Mouse (Mus musculus): ENCODE data around the gene Sc5d.

The Sc5d gene

GRCm38 (mm10) chr9:42249112-42249511, 14.9 kb downstream of the Sc5d start:
- DNase-seq: no peak

GRCm38 (mm10) chr9:42246688-42247087, 17.4 kb downstream of the Sc5d start:
- no peak for DNase-seq

GRCm38 (mm10) chr9:42244173-42244572, 19.9 kb downstream of the Sc5d start:
- DNase-seq: no peak

GRCm38 (mm10) chr9:42241021-42241420, 23.0 kb downstream of the Sc5d start:
- DNase-seq: peak; percentile 81 to 86

GRCm38 (mm10) chr9:42240583-42240992, 23.5 kb downstream of the Sc5d start:
- DNase-seq: peak; percentile 84 to 88

DNA sequence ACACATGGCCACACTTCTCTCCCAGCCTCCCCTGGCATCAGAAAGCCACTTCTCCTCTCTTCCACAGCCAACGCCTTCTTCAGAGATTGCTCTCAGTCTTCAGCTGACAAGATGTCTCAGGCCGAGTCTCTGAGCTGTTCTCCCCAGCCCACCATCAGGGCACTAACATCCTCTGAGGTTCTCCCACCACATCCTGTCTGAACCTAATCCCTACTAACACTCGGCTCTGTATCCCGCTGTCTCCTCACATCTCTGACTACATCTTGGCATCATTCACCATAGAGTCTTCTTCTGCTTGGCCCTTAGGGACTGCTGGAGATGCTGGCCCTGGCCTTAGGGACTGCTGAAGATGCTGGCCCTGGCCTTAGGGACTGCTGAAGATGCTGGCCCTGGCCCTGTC, 25.2 kb downstream of the Sc5d start:
- DNase-seq: no peak

- DNase-seq: no peak
These were observed 32.9 kb downstream of the Sc5d start for GRCm38 (mm10) chr9:42231116-42231515.

DNA sequence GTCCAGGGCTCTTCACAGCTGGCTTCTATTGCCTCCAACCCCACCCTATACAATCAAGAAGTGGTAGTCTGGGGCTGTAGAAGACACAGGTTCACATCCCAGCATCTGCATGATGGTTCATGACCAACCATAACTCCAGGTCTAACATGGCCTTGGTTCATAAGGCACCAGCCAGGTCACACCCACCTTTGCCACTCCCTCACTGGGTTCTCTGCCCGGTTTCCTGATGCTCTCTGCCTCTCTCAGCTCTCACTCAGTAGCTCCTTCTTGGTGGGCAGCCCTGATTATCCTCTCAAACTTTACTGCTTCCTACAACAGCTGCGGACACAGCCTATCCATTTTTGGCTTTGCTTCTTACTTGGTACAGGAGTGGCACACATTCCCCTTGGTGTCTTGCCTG, 33.7 kb downstream of the Sc5d start:
- no peak for DNase-seq

GRCm38 (mm10) chr9:42229465-42230110, 34.5 kb downstream of the Sc5d start:
- DNase-seq: peak; percentile 85 to 89

- no peak for DNase-seq
These were observed 36.3 kb downstream of the Sc5d start for GRCm38 (mm10) chr9:42227804-42228203.

GRCm38 (mm10) chr9:42219001-42219660, 44.9 kb downstream of the Sc5d start:
- no peak for DNase-seq

DNA sequence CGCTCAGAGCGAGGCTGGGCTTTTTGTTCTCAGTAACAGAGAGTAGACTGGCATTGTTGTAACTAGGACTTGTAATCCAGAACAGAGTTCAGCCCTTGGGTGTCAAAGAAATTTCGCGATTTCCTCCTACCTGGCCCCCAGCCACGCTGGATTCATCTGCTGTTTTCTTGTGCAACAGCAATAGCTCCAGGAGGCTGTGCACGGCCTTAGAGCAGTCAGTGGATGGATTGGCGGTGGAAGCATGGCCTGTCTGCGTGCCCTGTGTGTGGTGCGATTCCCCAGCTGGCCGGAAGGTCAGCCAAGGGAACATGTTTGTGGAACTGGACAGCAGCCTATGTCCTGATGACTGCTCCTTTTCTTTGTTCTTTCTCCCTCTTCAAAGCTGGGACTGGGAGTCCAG, 46.4 kb downstream of the Sc5d start:
- peak; percentile 51 to 59 for DNase-seq

DNA sequence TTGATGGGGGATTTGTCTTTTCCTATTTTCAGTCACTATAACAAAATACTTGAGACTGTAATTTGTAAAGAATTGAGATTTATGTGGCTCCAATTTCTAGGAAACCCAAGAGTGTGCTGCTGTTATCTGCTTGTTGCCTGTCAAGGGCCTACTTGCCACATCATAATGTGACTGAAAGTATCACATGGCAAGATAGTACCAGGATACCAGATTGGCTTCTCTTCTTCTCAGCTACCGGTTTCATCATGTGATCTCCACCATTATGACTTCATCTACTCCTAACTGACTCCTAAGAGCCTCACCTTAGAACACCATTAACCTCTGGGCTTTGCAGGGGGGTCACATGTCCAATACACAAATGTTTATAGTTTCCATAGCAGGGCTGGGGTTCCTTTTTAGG, 49.9 kb downstream of the Sc5d start:
- DNase-seq: no peak

DNA sequence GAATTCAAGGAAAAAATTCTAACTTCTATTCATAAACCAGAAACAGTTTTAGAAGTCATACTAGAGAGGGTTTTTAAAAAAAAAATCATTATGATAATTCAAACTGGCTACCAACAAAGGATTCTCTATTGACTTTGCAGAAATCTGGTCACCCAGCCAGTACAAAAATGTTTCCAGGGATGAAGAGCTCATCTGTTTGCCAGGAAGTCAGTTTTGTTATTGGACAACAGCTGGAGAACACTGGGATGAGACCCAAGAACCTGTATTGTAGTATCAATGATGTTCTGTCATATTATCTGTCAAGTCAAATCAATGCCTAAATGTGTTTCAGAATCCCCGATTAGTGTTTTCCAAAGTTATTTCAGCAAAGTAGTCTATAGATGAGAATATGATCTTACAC, 50.9 kb downstream of the Sc5d start:
- no peak for DNase-seq

DNA sequence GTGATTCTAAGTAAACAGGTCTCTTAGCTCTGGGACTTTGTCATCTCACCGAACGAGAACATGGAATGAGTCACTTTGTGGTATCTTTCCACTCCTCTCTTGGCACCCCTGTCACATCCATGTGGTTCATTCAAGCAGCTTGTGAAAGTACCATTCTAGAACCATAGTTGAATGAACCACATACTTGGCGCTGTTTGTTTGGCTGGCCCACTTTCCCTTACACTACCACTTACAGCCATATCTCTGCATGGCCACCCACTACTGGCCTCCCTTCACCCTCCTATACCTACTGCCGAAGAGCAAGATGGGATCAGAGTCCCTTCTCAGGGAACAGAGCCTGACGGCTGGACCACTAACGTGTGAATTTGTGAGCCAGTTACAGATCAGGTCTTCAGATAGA, 54.4 kb downstream of the Sc5d start:
- DNase-seq: no peak

GRCm38 (mm10) chr9:42208463-42208862, 55.6 kb downstream of the Sc5d start:
- peak; percentile 86 to 88 for DNase-seq

- DNase-seq: no peak
These were observed 57.3 kb downstream of the Sc5d start for GRCm38 (mm10) chr9:42206750-42207149.

- no peak for DNase-seq
These were observed 61.8 kb downstream of the Sc5d start for GRCm38 (mm10) chr9:42202271-42202670.
